Mouse (Mus musculus) CH12.LX (cell line): ENCODE data around the gene 6430548M08Rik. TPM values are rescaled to one million over a fixed set of nuclear protein-coding genes. Genes with fewer than 3 reads are reported as not detected.

ENCODE experiments used
- DNase-seq: peaks from one replicate; pipeline ENCODE4 v3.0.0-alpha.2; 2013; ENCODE audit errors: extremely low read depth
- H3K27ac ChIP-seq: 2 replicates; pipeline ENCODE4 v1.5.1; 2012; ENCODE audit warnings: low read depth, mild to moderate bottlenecking, control low read depth, moderate library complexity; ENCODE audit not compliant: insufficient read depth
- H3K27me3 ChIP-seq: replicated peaks from 2 replicates; pipeline ENCODE3; 2012; ENCODE audit warnings: inconsistent platforms
- H3K36me3 ChIP-seq, 2 experiments: replicated peaks in 1 of 2; 2 replicates each; pipeline versions ENCODE3 to v1.6.1; 2012; ENCODE audit warnings: inconsistent platforms in 1 of 2, low read length in 1 of 2, mild to moderate bottlenecking in 1 of 2, mixed read lengths in 1 of 2, moderate library complexity in 1 of 2; ENCODE audit not compliant: control insufficient read depth in 1 of 2, insufficient read depth in 1 of 2
- H3K4me1 ChIP-seq, 2 experiments: 2 replicates each; pipeline ENCODE4 v1.6.1; 2012; ENCODE audit warnings: inconsistent platforms in 1 of 2, moderate library complexity in 1 of 2; ENCODE audit not compliant: insufficient read depth in 2 of 2, control insufficient read depth in 1 of 2
- H3K4me2 ChIP-seq: 2 replicates; pipeline ENCODE4 v1.6.1; 2012; ENCODE audit warnings: low read depth, mild to moderate bottlenecking, control low read depth; ENCODE audit not compliant: poor library complexity, insufficient read depth, severe bottlenecking
- H3K4me3 ChIP-seq, 3 experiments: fragments of 150-350 bp in 1 of 3; sonication (generic) in 1 of 3; replicated peaks in 1 of 3; 2 replicates each; pipeline versions ENCODE3 to v1.5.1; 2011 to 2012; ENCODE audit warnings: low read depth in 2 of 3, low read length in 2 of 3, mild to moderate bottlenecking in 2 of 3, moderate library complexity in 2 of 3, control low read depth in 1 of 3, improper control_type of control experiment in 1 of 3, inconsistent platforms in 1 of 3, mixed read lengths in 1 of 3; ENCODE audit not compliant: poor library complexity in 1 of 3
- H3K79me2 ChIP-seq: replicated peaks from 2 replicates; pipeline ENCODE4 v1.6.1; 2012; ENCODE audit warnings: mild to moderate bottlenecking, moderate library complexity; ENCODE audit not compliant: control insufficient read depth, poor library complexity, insufficient read depth, severe bottlenecking; ENCODE audit errors: extremely low read depth
- H3K9ac ChIP-seq: 2 replicates; pipeline ENCODE4 v1.6.1; 2012; ENCODE audit warnings: low read depth, mild to moderate bottlenecking, control low read depth, moderate library complexity; ENCODE audit not compliant: insufficient read depth
- H3K9me3 ChIP-seq: replicated peaks from 2 replicates; pipeline ENCODE3; 2012; ENCODE audit warnings: low read length, inconsistent platforms, mixed read lengths
- BHLHE40 ChIP-seq: IDR thresholded peaks from 2 replicates; pipeline ENCODE4 v1.6.1; 2011; ENCODE audit warnings: mild to moderate bottlenecking, low read depth, low read length, improper control_type of control experiment
- CHD2 ChIP-seq: IDR thresholded peaks from 2 replicates; pipeline ENCODE4 v1.6.1; 2011; ENCODE audit warnings: low read length, improper control_type of control experiment
- CTCF ChIP-seq, 2 experiments: IDR thresholded peaks in 1 of 2; conservative IDR thresholded peaks in 1 of 2; 2 replicates each; pipeline ENCODE4 v1.5.1; 2011 to 2012; ENCODE audit warnings: low read depth in 2 of 2, low read length in 2 of 2, improper control_type of control experiment in 1 of 2, inconsistent platforms in 1 of 2, mild to moderate bottlenecking in 1 of 2, moderate library complexity in 1 of 2
- ELF1 ChIP-seq: IDR thresholded peaks from 2 replicates; pipeline ENCODE4 v1.6.1; 2014; ENCODE audit warnings: low read depth, mild to moderate bottlenecking, inconsistent platforms, low read length, improper control_type of control experiment
- EP300 ChIP-seq: IDR thresholded peaks from 2 replicates; pipeline ENCODE4 v1.6.1; 2011; ENCODE audit warnings: low read length, improper control_type of control experiment
- JUND ChIP-seq: conservative IDR thresholded peaks from 2 replicates; pipeline ENCODE4 v1.6.1; 2011; ENCODE audit warnings: low read depth, low read length, improper control_type of control experiment
- MAX ChIP-seq: IDR thresholded peaks from 2 replicates; pipeline ENCODE4 v1.6.1; 2011; ENCODE audit warnings: low read length, improper control_type of control experiment
- MAZ ChIP-seq: IDR thresholded peaks from 2 replicates; pipeline ENCODE4 v1.6.1; 2012; ENCODE audit warnings: low read depth, mild to moderate bottlenecking, inconsistent platforms, low read length, improper control_type of control experiment, moderate library complexity
- MEF2A ChIP-seq: IDR thresholded peaks from 2 replicates; pipeline ENCODE4 v1.6.1; 2014; ENCODE audit warnings: low read depth, mild to moderate bottlenecking, inconsistent platforms, low read length, improper control_type of control experiment, borderline replicate concordance
- MXI1 ChIP-seq: IDR thresholded peaks from 2 replicates; pipeline ENCODE4 v1.6.1; 2011; ENCODE audit warnings: mild to moderate bottlenecking, low read depth, low read length, improper control_type of control experiment
- NRF1 ChIP-seq: IDR thresholded peaks from 2 replicates; pipeline ENCODE4 v1.6.1; 2014; ENCODE audit warnings: low read depth, mild to moderate bottlenecking, inconsistent platforms, low read length, improper control_type of control experiment, moderate library complexity
- POLR2A ChIP-seq: IDR thresholded peaks from 2 replicates; pipeline ENCODE4 v1.6.1; 2011; ENCODE audit warnings: low read depth, mild to moderate bottlenecking, improper control_type of control experiment, low read length
- POLR2AphosphoS2 ChIP-seq: IDR thresholded peaks from 2 replicates; pipeline ENCODE4 v1.6.1; 2011; ENCODE audit warnings: low read depth, low read length, improper control_type of control experiment
- RAD21 ChIP-seq: IDR thresholded peaks from 2 replicates; pipeline ENCODE4 v1.6.1; 2011; ENCODE audit warnings: low read depth, mild to moderate bottlenecking, low read length, improper control_type of control experiment, moderate library complexity
- RCOR1 ChIP-seq: conservative IDR thresholded peaks from 2 replicates; pipeline ENCODE4 v1.6.1; 2012; ENCODE audit warnings: low read depth, mild to moderate bottlenecking, inconsistent platforms, low read length, improper control_type of control experiment
- SIN3A ChIP-seq: IDR thresholded peaks from 2 replicates; pipeline ENCODE4 v1.6.1; 2012; ENCODE audit warnings: low read length, improper control_type of control experiment, inconsistent platforms
- SMC3 ChIP-seq: IDR thresholded peaks from 2 replicates; pipeline ENCODE4 v1.6.1; 2011; ENCODE audit warnings: low read depth, low read length, improper control_type of control experiment
- ZC3H11A ChIP-seq: IDR thresholded peaks from 2 replicates; pipeline ENCODE4 v1.6.1; 2012; ENCODE audit warnings: low read depth, mild to moderate bottlenecking, inconsistent platforms, low read length, improper control_type of control experiment
- ZMIZ1 ChIP-seq: IDR thresholded peaks from 2 replicates; pipeline ENCODE4 v1.6.1; 2012; ENCODE audit warnings: low read depth, mild to moderate bottlenecking, inconsistent platforms, low read length, improper control_type of control experiment
- dilution Hi-C: fragments of 300-500 bp; cut with MboI; formaldehyde crosslinking; loops from 2 replicates; pipeline ENCODE4 v1.14.3; 2020; ENCODE audit warnings: low sequenced_read_pairs; ENCODE audit not compliant: extremely low pct_unique_long_range_greater_than_20kb, extremely low pct_ligation_motif_present
- in situ Hi-C: fragments of 300-500 bp; cut with MboI; formaldehyde crosslinking; loops from 3 replicates; pipeline ENCODE4 v1.14.3; 2019; ENCODE audit warnings: low sequenced_read_pairs, low pct_ligation_motif_present, low pct_unique_long_range_greater_than_20kb, mixed read lengths
- polyA plus RNA-seq: library from polyadenylated mRNA; unstranded; fragments of >175 nt; gene quantifications from 2 replicates; pipeline ENCODE4 v1.2.1, GENCODE M21; 2012; ENCODE audit warnings: low read depth; ENCODE audit not compliant: insufficient read length
- total RNA-seq, 2 experiments: library from RNA; depleted of rRNA; stranded (reverse); fragments of 300-350 nt in 1 of 2; fragments of >200 nt in 1 of 2; gene quantifications; 2 replicates each; pipeline ENCODE4 v1.2.3; 2012 to 2014

The 6430548M08Rik gene
- total and polyA plus RNA-seq, 3 experiments = 0.13 TPM; not detected in 2

DNA sequence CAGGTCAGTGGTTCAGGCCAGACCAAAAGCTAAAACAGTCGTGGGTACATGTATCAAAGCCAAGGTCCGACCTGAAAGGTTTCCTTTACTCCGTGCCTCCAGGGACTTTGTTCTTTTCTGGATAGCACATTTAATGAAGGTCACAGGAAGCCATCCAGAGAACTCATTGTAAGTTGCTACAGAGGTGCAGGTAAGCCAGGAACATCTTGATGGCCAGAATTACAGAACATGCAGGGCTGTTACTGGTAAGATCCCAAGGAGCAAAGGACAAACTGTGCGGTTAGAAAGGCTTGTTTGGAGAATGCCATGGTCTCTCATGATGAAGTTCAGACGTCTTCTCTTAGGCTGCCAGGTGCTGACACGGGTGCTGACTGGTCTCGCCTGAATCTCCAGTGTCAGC lies 2.6 kb downstream of the 6430548M08Rik start:
- H3K4me2 ChIP-seq = no peak overlapping the region

DNA sequence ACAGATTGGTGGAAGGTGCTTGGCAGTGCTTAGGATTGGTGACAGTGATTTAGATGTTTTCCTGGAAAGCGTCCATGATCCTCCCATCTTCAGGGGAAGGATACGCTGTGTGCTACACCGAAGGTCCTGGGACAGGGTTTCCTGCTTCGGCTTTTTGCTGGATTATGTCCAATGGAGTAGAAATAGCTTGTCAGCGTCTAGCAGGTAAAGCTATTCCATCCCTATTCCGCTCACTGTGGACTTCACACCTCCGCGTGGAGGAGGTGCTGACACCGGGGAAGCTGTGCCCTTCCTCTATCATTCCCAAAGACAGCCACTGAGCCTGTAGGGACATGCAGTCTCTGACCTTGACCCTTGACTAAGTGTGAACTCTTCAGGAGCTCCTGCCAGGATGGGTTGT lies 4.2 kb downstream of the 6430548M08Rik start:
- Histone ChIP-seq H3K4me1 (peaks cover 13 to 25% of the 10 kb centered on the region in 2 experiments), H3K4me3 (no peak overlapping the region), H3K4me2 (no peak overlapping the region), H3K9me3 (peaks cover 18% of the 10 kb centered on the region), H3K79me2 (no peaks in the 10 kb centered on the region), H3K9ac (no peak overlapping the region), H3K27ac (no peak overlapping the region), H3K27me3 (peaks cover 85% of the 10 kb centered on the region), H3K36me3 (no peaks in the 10 kb centered on the region)
- TF ChIP-seq ZC3H11A = no peak
- no peak for TF ChIP-seq POLR2A
- TF ChIP-seq SMC3 = no peak
- no peak for TF ChIP-seq BHLHE40
- dilution Hi-C loops (no loop called here), in situ Hi-C loops (no loop called here)
- DNase-seq = no peak

More for the DNA sequence above, 2.6 kb downstream of the 6430548M08Rik start:
- no peak for DNase-seq
- dilution Hi-C loops (no loop called here), in situ Hi-C loops (no loop called here)
- Histone ChIP-seq H3K79me2 (no peaks in the 10 kb centered on the region), H3K27me3 (peaks cover 79% of the 10 kb centered on the region), H3K36me3 (no peaks in the 10 kb centered on the region), H3K9me3 (peaks cover 18% of the 10 kb centered on the region), H3K4me1 (peaks cover 13 to 25% of the 10 kb centered on the region in 2 experiments), H3K9ac (no peak overlapping the region), H3K27ac (no peak overlapping the region), H3K4me3 (no peak overlapping the region)
- no peak for TF ChIP-seq RCOR1
- no peak for TF ChIP-seq POLR2AphosphoS2
- no peak for TF ChIP-seq CHD2
- TF ChIP-seq ELF1 = no peak
- TF ChIP-seq JUND = no peak
- TF ChIP-seq MAX = no peak
- TF ChIP-seq EP300 = no peak
- no peak for TF ChIP-seq ZMIZ1
- TF ChIP-seq ZC3H11A = no peak
- no peak for TF ChIP-seq MXI1
- no peak for TF ChIP-seq MEF2A
- no peak for TF ChIP-seq SMC3

DNA sequence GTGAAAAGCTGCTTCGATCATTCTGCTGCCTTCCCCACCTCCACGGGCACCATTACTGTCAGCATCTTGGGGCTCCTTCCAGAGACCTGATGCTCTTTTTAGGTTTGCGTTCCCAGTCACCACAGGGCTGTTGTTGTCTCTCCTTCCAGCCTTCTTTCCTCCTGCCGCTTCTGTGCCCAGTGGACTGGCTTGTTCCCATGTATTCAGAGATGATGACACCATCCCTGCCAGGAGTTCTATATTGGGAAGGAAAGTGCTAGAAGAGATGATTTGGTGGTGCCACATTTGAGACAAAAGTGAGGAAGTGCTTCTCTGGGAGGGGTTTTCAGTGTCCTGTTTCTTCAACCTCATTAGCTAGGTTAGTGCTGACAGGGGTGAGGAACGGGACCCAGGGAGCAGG lies 4.9 kb downstream of the 6430548M08Rik start:
- in situ Hi-C loops (no loop called here), dilution Hi-C loops (no loop called here)
- no peak for DNase-seq
- Histone ChIP-seq H3K9me3 (peaks cover 18% of the 10 kb centered on the region), H3K4me1 (peaks cover 13 to 25% of the 10 kb centered on the region in 2 experiments), H3K4me3 (no peak overlapping the region), H3K27ac (no peak overlapping the region), H3K9ac (no peak overlapping the region), H3K79me2 (no peaks in the 10 kb centered on the region), H3K4me2 (no peak overlapping the region), H3K27me3 (peaks cover 88% of the 10 kb centered on the region), H3K36me3 (no peaks in the 10 kb centered on the region)
- TF ChIP-seq RCOR1 = no peak
- TF ChIP-seq RAD21 = no peak
- no peak for TF ChIP-seq JUND
- no peak for TF ChIP-seq NRF1
- TF ChIP-seq CHD2 = no peak
- TF ChIP-seq EP300 = no peak
- TF ChIP-seq CTCF (conservative IDR thresholded peaks at IDR 0.05 in 1 of 2, IDR thresholded peaks at IDR 0.05 in 1 of 2; ENCODE audit: low read depth in 2 of 2, low read length in 2 of 2) = no peak
- TF ChIP-seq MAZ = no peak
- no peak for TF ChIP-seq SIN3A
- no peak for TF ChIP-seq MAX
